Mouse (Mus musculus): Measurements from ENCODE around the gene Isl2.

DNA sequence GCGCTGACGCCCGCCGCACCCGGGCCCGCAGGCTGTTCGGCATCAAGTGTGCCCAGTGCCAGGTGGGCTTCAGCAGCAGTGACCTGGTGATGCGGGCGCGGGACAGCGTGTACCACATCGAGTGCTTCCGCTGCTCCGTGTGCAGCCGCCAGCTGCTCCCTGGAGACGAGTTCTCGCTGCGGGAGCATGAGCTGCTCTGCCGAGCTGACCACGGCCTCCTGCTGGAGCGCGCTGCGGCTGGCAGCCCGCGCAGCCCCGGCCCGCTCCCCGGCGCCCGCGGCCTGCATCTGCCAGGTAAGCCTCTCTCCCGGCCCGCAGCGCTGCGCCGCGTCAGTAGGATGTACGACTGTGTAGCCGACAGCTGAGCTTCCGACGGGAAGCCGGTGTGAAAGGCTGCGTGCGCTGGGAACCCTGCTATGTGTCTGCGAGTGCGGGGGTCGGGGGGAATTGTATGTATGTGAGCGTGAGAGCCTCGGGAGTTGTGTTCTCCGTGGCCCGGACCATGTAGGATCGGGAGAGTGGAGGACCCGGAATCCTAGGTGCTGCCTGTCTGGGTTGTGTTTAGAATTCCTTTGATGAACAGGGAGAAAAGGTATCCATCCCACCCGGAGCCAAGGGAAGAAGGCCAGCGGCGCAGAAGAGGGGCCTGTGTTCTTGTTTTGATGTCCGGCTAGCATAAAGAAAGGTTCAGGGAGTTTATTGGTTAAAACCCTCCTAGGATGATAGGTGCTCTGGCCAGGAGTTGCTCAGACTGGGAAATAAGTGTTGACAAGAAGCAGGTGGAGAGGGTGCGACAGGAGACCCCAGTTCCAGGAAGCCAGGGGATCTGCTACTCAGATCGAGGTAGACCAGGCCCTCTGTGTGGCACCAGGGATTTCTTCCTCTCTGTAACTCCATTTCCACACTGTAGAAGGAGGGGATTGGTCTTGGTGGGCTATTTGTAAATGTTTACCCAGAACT is 4.2 kb downstream of the Isl2 start:
- no peak for TF ChIP-seq CTCF (IDR thresholded peaks at IDR 0.05; ENCODE audit: low read depth, low read length)
- TF ChIP-seq GATA2 (IDR thresholded peaks at IDR 0.05; ENCODE audit: borderline replicate concordance, low read depth, low read length): no peak
- TF ChIP-seq TAL1 (conservative IDR thresholded peaks at IDR 0.05; ENCODE audit: low read depth, low read length): no peak
- no peak for TF ChIP-seq GATA1 (IDR thresholded peaks at IDR 0.05; ENCODE audit: borderline replicate concordance, low read length)
